Mouse (Mus musculus): ENCODE data around the gene Gm11563. TPM values are rescaled to one million over a fixed set of nuclear protein-coding genes. Genes with fewer than 3 reads are reported as not detected.

The Gm11563 gene
- total and polyA plus RNA-seq, 2 experiments from 2014 or later = not detected

GRCm38 (mm10) chr11:99640926-99641325, 17.8 kb downstream of the Gm11563 start:
- H3K9ac ChIP-seq (replicated peaks; ENCODE audit: low read length, poor library complexity, severe bottlenecking) = no peak overlapping the region
- no peak overlapping the region for H3K4me3 ChIP-seq (ENCODE audit: low read depth, low read length)
- H3K27me3 ChIP-seq (ENCODE audit: insufficient read depth, low read length) = no peaks in the 10 kb centered on the region
- no peaks in the 10 kb centered on the region for H3K36me3 ChIP-seq (ENCODE audit: insufficient read depth, low read length)
- H3K4me2 ChIP-seq (ENCODE audit: low read depth, low read length, poor library complexity, severe bottlenecking) = no peak overlapping the region
- WGBS = 41% methylated on average over 1 of the region's 1 CpGs
- no peak overlapping the region for H3K27ac ChIP-seq (ENCODE audit: low read depth, low read length)
- no peak for TF ChIP-seq CTCF (IDR thresholded peaks at IDR 0.05)
- H3K4me1 ChIP-seq (ENCODE audit: insufficient read depth, low read length) = no peaks in the 10 kb centered on the region
- no peak for DNase-seq (ENCODE audit: low spot score)
- H3K9me3 ChIP-seq (ENCODE audit: low read length) = no peaks in the 10 kb centered on the region
- ATAC-seq (ENCODE audit: low FRiP score) = no peak

GRCm38 (mm10) chr11:99637086-99637485, 21.7 kb downstream of the Gm11563 start:
- Histone ChIP-seq H3K4me3 (ENCODE audit: low read depth, low read length) (no peak overlapping the region), H3K27me3 (ENCODE audit: insufficient read depth, low read length) (no peaks in the 10 kb centered on the region), H3K4me2 (ENCODE audit: low read depth, low read length, poor library complexity, severe bottlenecking) (no peak overlapping the region), H3K4me1 (ENCODE audit: insufficient read depth, low read length) (no peaks in the 10 kb centered on the region), H3K36me3 (ENCODE audit: insufficient read depth, low read length) (no peaks in the 10 kb centered on the region), H3K27ac (ENCODE audit: low read depth, low read length) (no peak overlapping the region), H3K9me3 (ENCODE audit: low read length) (no peaks in the 10 kb centered on the region), H3K9ac (replicated peaks; ENCODE audit: low read length, poor library complexity, severe bottlenecking) (no peak overlapping the region)
- WGBS = 54% methylated on average over 1 of the region's 1 CpGs
- no peak for ATAC-seq (ENCODE audit: low FRiP score)
- TF ChIP-seq CTCF (IDR thresholded peaks at IDR 0.05) = no peak
- DNase-seq (ENCODE audit: low spot score) = no peak

- Histone ChIP-seq H3K9me3 (ENCODE audit: low read length) (no peaks in the 10 kb centered on the region), H3K36me3 (ENCODE audit: insufficient read depth, low read length) (no peaks in the 10 kb centered on the region), H3K4me3 (ENCODE audit: low read depth, low read length) (no peak within 1 kb of the TSS), H3K27me3 (ENCODE audit: insufficient read depth, low read length) (no peaks in the 10 kb centered on the region), H3K27ac (ENCODE audit: low read depth, low read length) (no peak within 1 kb of the TSS), H3K4me2 (ENCODE audit: low read depth, low read length, poor library complexity, severe bottlenecking) (no peak within 1 kb of the TSS), H3K4me1 (ENCODE audit: insufficient read depth, low read length) (no peaks in the 10 kb centered on the region), H3K9ac (replicated peaks; ENCODE audit: low read length, poor library complexity, severe bottlenecking) (no peak within 1 kb of the TSS)
- 35% methylated on average over 8 of the region's 8 CpGs for WGBS
- ATAC-seq (ENCODE audit: low FRiP score) = no peak
- no peak for DNase-seq (ENCODE audit: low spot score)
- no peak for TF ChIP-seq CTCF (IDR thresholded peaks at IDR 0.05)
Measured at GRCm38 (mm10) chr11:99634653-99635134, 24.1 kb downstream of the Gm11563 start, which contains the start of gene Krtap4-2. Gene Krtap4-2 (minus strand): TSS chr11:99635084.

GRCm38 (mm10) chr11:99633293-99633692, 25.5 kb downstream of the Gm11563 start:
- H3K4me3 ChIP-seq (ENCODE audit: low read depth, low read length) = no peak overlapping the region
- no peak for DNase-seq (ENCODE audit: low spot score)
- H3K9ac ChIP-seq (replicated peaks; ENCODE audit: low read length, poor library complexity, severe bottlenecking) = no peak overlapping the region
- H3K36me3 ChIP-seq (ENCODE audit: insufficient read depth, low read length) = no peaks in the 10 kb centered on the region
- no peak overlapping the region for H3K27ac ChIP-seq (ENCODE audit: low read depth, low read length)
- H3K4me1 ChIP-seq (ENCODE audit: insufficient read depth, low read length) = no peaks in the 10 kb centered on the region
- 72% methylated on average over 2 of the region's 2 CpGs for WGBS
- no peaks in the 10 kb centered on the region for H3K9me3 ChIP-seq (ENCODE audit: low read length)
- no peaks in the 10 kb centered on the region for H3K27me3 ChIP-seq (ENCODE audit: insufficient read depth, low read length)
- TF ChIP-seq CTCF (IDR thresholded peaks at IDR 0.05) = no peak
- H3K4me2 ChIP-seq (ENCODE audit: low read depth, low read length, poor library complexity, severe bottlenecking) = no peak overlapping the region
- ATAC-seq (ENCODE audit: low FRiP score) = no peak

GRCm38 (mm10) chr11:99630890-99631289, 27.9 kb downstream of the Gm11563 start:
- TF ChIP-seq CTCF (IDR thresholded peaks at IDR 0.05) = no peak
- 72% methylated on average over 3 of the region's 3 CpGs for WGBS
- no peak overlapping the region for H3K27ac ChIP-seq (ENCODE audit: low read depth, low read length)

GRCm38 (mm10) chr11:99628138-99628537, 30.6 kb downstream of the Gm11563 start, which contains the start of gene Krtap4-1:
Gene Krtap4-1 (minus strand): TSS chr11:99628238.
- WGBS = 84% methylated on average over 4 of the region's 4 CpGs
- no peak for DNase-seq (ENCODE audit: low spot score)
- Histone ChIP-seq H3K4me2 (ENCODE audit: low read depth, low read length, poor library complexity, severe bottlenecking) (no peak within 1 kb of the TSS), H3K4me3 (ENCODE audit: low read depth, low read length) (no peak within 1 kb of the TSS), H3K27me3 (ENCODE audit: insufficient read depth, low read length) (no peaks in the 10 kb centered on the region), H3K9ac (replicated peaks; ENCODE audit: low read length, poor library complexity, severe bottlenecking) (no peak within 1 kb of the TSS), H3K27ac (ENCODE audit: low read depth, low read length) (no peak within 1 kb of the TSS), H3K4me1 (ENCODE audit: insufficient read depth, low read length) (no peaks in the 10 kb centered on the region), H3K36me3 (ENCODE audit: insufficient read depth, low read length) (no peaks in the 10 kb centered on the region), H3K9me3 (ENCODE audit: low read length) (no peaks in the 10 kb centered on the region)
- no peak for TF ChIP-seq CTCF (IDR thresholded peaks at IDR 0.05)
- no peak for ATAC-seq (ENCODE audit: low FRiP score)

More at GRCm38 (mm10) chr11:99630890-99631289, 27.9 kb downstream of the Gm11563 start:
- Histone ChIP-seq H3K27me3 (ENCODE audit: insufficient read depth, low read length) (no peaks in the 10 kb centered on the region), H3K4me3 (ENCODE audit: low read depth, low read length) (no peak overlapping the region), H3K9me3 (ENCODE audit: low read length) (no peaks in the 10 kb centered on the region), H3K4me1 (ENCODE audit: insufficient read depth, low read length) (no peaks in the 10 kb centered on the region), H3K36me3 (ENCODE audit: insufficient read depth, low read length) (no peaks in the 10 kb centered on the region), H3K9ac (replicated peaks; ENCODE audit: low read length, poor library complexity, severe bottlenecking) (no peak overlapping the region), H3K4me2 (ENCODE audit: low read depth, low read length, poor library complexity, severe bottlenecking) (no peak overlapping the region)
- DNase-seq (ENCODE audit: low spot score) (no peak), ATAC-seq (ENCODE audit: low FRiP score) (no peak)
